Mouse (Mus musculus) limb, embryonic 12.5 days (tissue): Measurements from ENCODE around the gene Hemgn. TPM values are rescaled to one million over a fixed set of nuclear protein-coding genes. Genes with fewer than 3 reads are reported as not detected.

ENCODE experiments used
- ATAC-seq: fragments of 200-750 bp; cut with Nextera tagmentation; 2 replicates; pipeline ENCODE4 v1.8.0; 2017; ENCODE audit warnings: low read depth, moderate TSS enrichment; ENCODE audit not compliant: insufficient number of reproducible peaks, insufficient read depth, low FRiP score, low TSS enrichment
- H3K27ac ChIP-seq: fragments of 300-500 bp; sonication (generic); 2 replicates; pipeline ENCODE4 v1.5.1; 2016; ENCODE audit warnings: mild to moderate bottlenecking, moderate library complexity
- H3K27me3 ChIP-seq: fragments of 300-500 bp; sonication (generic); 2 replicates; pipeline ENCODE4 v1.6.1; 2016; ENCODE audit warnings: mild to moderate bottlenecking, moderate library complexity
- H3K36me3 ChIP-seq: fragments of 300-500 bp; sonication (generic); 2 replicates; pipeline ENCODE4 v1.6.1; 2016; ENCODE audit warnings: mild to moderate bottlenecking, moderate library complexity
- H3K4me1 ChIP-seq: fragments of 300-500 bp; sonication (generic); replicated peaks from 2 replicates; pipeline ENCODE4 v1.6.1; 2016
- H3K4me2 ChIP-seq: fragments of 300-500 bp; sonication (generic); 2 replicates; pipeline ENCODE4 v1.6.1; 2016; ENCODE audit warnings: mild to moderate bottlenecking, moderate library complexity
- H3K4me3 ChIP-seq: fragments of 300-500 bp; sonication (generic); replicated peaks from 2 replicates; pipeline ENCODE4 v1.5.1; 2016; ENCODE audit warnings: mild to moderate bottlenecking
- H3K9ac ChIP-seq: fragments of 300-500 bp; sonication (generic); replicated peaks from 2 replicates; pipeline ENCODE4 v1.6.1; 2016; ENCODE audit warnings: mild to moderate bottlenecking, moderate library complexity
- H3K9me3 ChIP-seq: fragments of 300-500 bp; sonication (generic); 2 replicates; pipeline ENCODE4 v1.6.1; 2016; ENCODE audit warnings: mild to moderate bottlenecking, moderate library complexity
- WGBS: fragments of 180-500 bp; shearing (Covaris S2); methylation state at CpG from one replicate; pipeline ENCODE4 v1.1.7; 2016; 5-methylcytosine and 5-hydroxymethylcytosine counted together
- polyA plus RNA-seq: library from polyadenylated mRNA; unstranded; fragments of >200 nt; fragmentation: Nextera tagmentation; extraction: Ambion mirVana; gene quantifications from 2 replicates; pipeline ENCODE4 v1.2.1, GENCODE M21; 2016

Hemgn gene
- polyA plus RNA-seq, 1 experiment from 2014 or later: 2.6 TPM

DNA sequence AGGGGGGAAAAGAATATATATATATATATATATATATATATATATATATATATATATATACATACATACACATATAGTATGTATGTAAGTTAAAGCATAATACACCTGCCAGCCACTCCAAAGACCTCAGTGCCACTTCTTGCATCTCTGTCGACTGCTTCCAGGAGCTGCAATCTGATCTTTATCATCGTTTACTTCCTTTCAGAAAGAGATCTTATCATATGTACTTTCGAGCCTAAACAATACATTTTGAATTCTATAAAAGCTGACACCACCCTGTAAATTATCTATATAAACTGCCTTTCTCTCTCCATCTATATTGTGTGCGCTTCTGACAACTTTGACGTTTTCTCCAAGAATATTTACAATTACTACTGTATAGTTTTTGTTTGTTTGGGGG is 24.8 kb downstream of the Hemgn start:
- H3K27ac ChIP-seq: no peak overlapping the region
- H3K4me1 ChIP-seq: no peaks in the 10 kb centered on the region
- peak overlapping the region; percentile 62 for H3K4me3 ChIP-seq
- 0 out of 2 replicates have a peak, but pooled peaks have one; percentile 0 for ATAC-seq
- H3K9ac ChIP-seq: peak overlapping the region; percentile 84
- WGBS: 26% methylated on average over 5 of the region's 5 CpGs
- H3K4me2 ChIP-seq: peak overlapping the region; percentile 65
- no peaks in the 10 kb centered on the region; the same call in 1 of the 2 replicates for H3K27me3 ChIP-seq
- H3K9me3 ChIP-seq: no peaks in the 10 kb centered on the region
- H3K36me3 ChIP-seq: peaks cover 22% of the 10 kb centered on the region

GRCm38 (mm10) chr4:46374869-46375368 is 38.4 kb downstream of the Hemgn start:
- H3K27me3 ChIP-seq: peaks cover 5% of the 10 kb centered on the region; the same call in 1 of the 2 replicates
- 20% methylated on average over 22 of the region's 22 CpGs for WGBS
- H3K27ac ChIP-seq: no peak overlapping the region
- H3K36me3 ChIP-seq: peaks cover 42% of the 10 kb centered on the region
- no peaks in the 10 kb centered on the region for H3K9me3 ChIP-seq
- ATAC-seq: peak; percentile 52; the same call in 1 of the 2 replicates
- H3K4me3 ChIP-seq: peak overlapping the region; percentile 37
- peaks cover 14% of the 10 kb centered on the region for H3K4me1 ChIP-seq
- peak overlapping the region; percentile 59 for H3K4me2 ChIP-seq
- 0 out of 2 replicates have a peak overlapping the region, but pooled peaks have one; percentile 37 for H3K9ac ChIP-seq

DNA sequence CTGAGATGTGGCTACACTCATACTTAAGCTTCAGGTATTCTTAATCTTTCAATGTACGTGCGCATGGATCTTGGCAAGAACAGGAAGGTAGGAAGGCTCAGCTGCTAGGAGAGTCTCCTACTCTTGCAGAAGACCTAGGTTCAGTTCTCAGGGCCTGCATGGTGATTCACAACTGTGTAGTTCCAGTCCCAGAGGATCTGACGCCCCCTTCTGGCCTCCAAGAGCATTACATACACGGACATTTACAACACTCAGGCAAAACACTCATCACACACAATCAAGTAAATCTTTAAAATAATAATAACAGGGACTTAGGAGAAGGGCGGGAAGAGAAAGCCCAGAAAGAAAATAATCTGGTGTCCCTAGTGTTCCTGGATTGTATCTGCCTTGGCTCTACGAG is 38.9 kb downstream of the Hemgn start:
- 57% methylated on average over 6 of the region's 6 CpGs for WGBS
- Histone ChIP-seq H3K4me1 (peaks cover 14% of the 10 kb centered on the region), H3K4me2 (peak overlapping the region; percentile 59), H3K27ac (no peak overlapping the region), H3K36me3 (peaks cover 38% of the 10 kb centered on the region), H3K4me3 (peak overlapping the region; percentile 37; the same call in 1 of the 2 replicates), H3K9ac (0 out of 2 replicates have a peak overlapping the region, but pooled peaks have one; percentile 37), H3K27me3 (peaks cover 5% of the 10 kb centered on the region; the same call in 1 of the 2 replicates), H3K9me3 (no peaks in the 10 kb centered on the region)
- ATAC-seq: no peak

- Histone ChIP-seq H3K36me3 (peaks cover 4% of the 10 kb centered on the region; the same call in 1 of the 2 replicates), H3K9ac (peak overlapping the region; percentile 40), H3K27me3 (peaks cover 29% of the 10 kb centered on the region), H3K4me1 (peaks cover 14% of the 10 kb centered on the region), H3K9me3 (peaks cover 3% of the 10 kb centered on the region; the same call in 1 of the 2 replicates), H3K4me3 (peak overlapping the region; percentile 24), H3K27ac (no peak overlapping the region), H3K4me2 (peak overlapping the region; percentile 51)
- peak; percentile 80 for ATAC-seq
- WGBS: 3% methylated on average over 19 of the region's 19 CpGs
Observed at GRCm38 (mm10) chr4:46371030-46371429, 42.3 kb downstream of the Hemgn start.

- ATAC-seq: no peak
- Histone ChIP-seq H3K36me3 (no peaks in the 10 kb centered on the region), H3K4me3 (no peak overlapping the region), H3K4me2 (peak overlapping the region; percentile 51), H3K27me3 (peaks cover 35% of the 10 kb centered on the region), H3K27ac (no peak overlapping the region), H3K4me1 (peaks cover 14% of the 10 kb centered on the region), H3K9me3 (peaks cover 3% of the 10 kb centered on the region; the same call in 1 of the 2 replicates), H3K9ac (no peak overlapping the region)
- 39% methylated on average over 6 of the region's 6 CpGs for WGBS
Observed at GRCm38 (mm10) chr4:46370406-46370805, 42.9 kb downstream of the Hemgn start.

DNA sequence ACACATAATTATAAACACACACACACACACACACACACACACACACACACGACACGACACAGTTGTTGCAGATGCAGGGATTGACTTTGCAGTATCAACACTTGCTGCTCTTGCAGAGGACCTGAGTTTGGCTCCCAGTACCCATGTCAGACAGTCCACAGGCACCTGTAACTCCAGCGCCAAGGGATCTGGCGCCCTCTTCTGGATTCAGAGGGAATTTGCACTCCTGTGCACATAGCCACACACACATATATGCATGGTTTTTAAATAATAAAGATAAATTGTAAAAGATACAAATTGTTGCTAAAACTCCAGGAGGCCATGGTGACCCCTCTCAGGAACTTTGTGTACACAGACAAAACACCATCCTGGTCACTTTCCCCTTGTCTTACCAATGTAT is 44.2 kb downstream of the Hemgn start:
- Histone ChIP-seq H3K9me3 (peaks cover 3% of the 10 kb centered on the region; the same call in 1 of the 2 replicates), H3K9ac (no peak overlapping the region), H3K27me3 (peaks cover 36% of the 10 kb centered on the region), H3K4me3 (no peak overlapping the region), H3K36me3 (no peaks in the 10 kb centered on the region), H3K27ac (no peak overlapping the region), H3K4me2 (no peak overlapping the region), H3K4me1 (peaks cover 8% of the 10 kb centered on the region)
- WGBS: 62% methylated on average over 4 of the region's 4 CpGs
- no peak for ATAC-seq

- Histone ChIP-seq H3K36me3 (no peaks in the 10 kb centered on the region), H3K27ac (no peak overlapping the region), H3K27me3 (peaks cover 36% of the 10 kb centered on the region), H3K4me1 (peaks cover 8% of the 10 kb centered on the region), H3K4me2 (no peak overlapping the region), H3K9ac (no peak overlapping the region), H3K9me3 (peaks cover 3% of the 10 kb centered on the region; the same call in 1 of the 2 replicates), H3K4me3 (no peak overlapping the region)
- no peak for ATAC-seq
- WGBS: 8% methylated on average over 12 of the region's 12 CpGs
Observed at GRCm38 (mm10) chr4:46367487-46367959, 45.8 kb downstream of the Hemgn start.

DNA sequence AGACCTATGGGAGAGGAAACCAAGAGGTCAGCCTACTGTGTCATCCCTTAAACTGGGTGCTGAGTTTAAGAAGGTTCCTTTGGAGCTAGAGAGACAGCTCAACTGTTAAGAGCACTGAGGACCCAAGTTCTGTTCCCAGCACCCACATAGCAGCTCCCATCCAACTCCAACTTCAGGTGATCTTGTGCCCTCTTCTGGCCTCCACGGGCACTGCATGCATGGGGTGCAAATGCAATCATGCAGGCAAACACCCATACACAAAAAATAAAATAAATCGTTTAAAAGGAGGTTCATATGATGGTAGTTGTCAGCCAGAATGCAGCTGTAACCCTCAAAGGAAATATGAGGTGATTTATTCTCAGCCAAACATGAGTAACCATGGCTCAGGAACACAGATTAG is 48.9 kb downstream of the Hemgn start:
- H3K4me1 ChIP-seq: no peaks in the 10 kb centered on the region
- H3K9me3 ChIP-seq: peaks cover 3% of the 10 kb centered on the region; the same call in 1 of the 2 replicates
- no peak overlapping the region for H3K4me3 ChIP-seq
- H3K36me3 ChIP-seq: no peaks in the 10 kb centered on the region
- no peak for ATAC-seq
- no peak overlapping the region for H3K27ac ChIP-seq
- 81% methylated on average over 2 of the region's 2 CpGs for WGBS
- no peak overlapping the region for H3K9ac ChIP-seq
- no peak overlapping the region for H3K4me2 ChIP-seq
- H3K27me3 ChIP-seq: peaks cover 31% of the 10 kb centered on the region

- ATAC-seq: no peak
- peaks cover 14% of the 10 kb centered on the region for H3K27me3 ChIP-seq
- no peaks in the 10 kb centered on the region for H3K4me1 ChIP-seq
- no peak overlapping the region for H3K4me2 ChIP-seq
- H3K9me3 ChIP-seq: no peaks in the 10 kb centered on the region
- H3K36me3 ChIP-seq: no peaks in the 10 kb centered on the region
- 70% methylated on average over 5 of the region's 5 CpGs for WGBS
- H3K27ac ChIP-seq: no peak overlapping the region
- H3K9ac ChIP-seq: no peak overlapping the region
- no peak overlapping the region for H3K4me3 ChIP-seq
Observed at GRCm38 (mm10) chr4:46361258-46361657, 52.0 kb downstream of the Hemgn start.

- ATAC-seq: no peak
- H3K9me3 ChIP-seq: no peaks in the 10 kb centered on the region
- H3K27ac ChIP-seq: no peak overlapping the region
- WGBS: 81% methylated on average over 12 of the region's 12 CpGs
- H3K9ac ChIP-seq: no peak overlapping the region
- no peaks in the 10 kb centered on the region for H3K36me3 ChIP-seq
- H3K4me2 ChIP-seq: no peak overlapping the region
- no peaks in the 10 kb centered on the region for H3K4me1 ChIP-seq
- peaks cover 21% of the 10 kb centered on the region for H3K27me3 ChIP-seq
- no peak overlapping the region for H3K4me3 ChIP-seq
Observed at GRCm38 (mm10) chr4:46359539-46360253, 53.6 kb downstream of the Hemgn start.

- H3K27me3 ChIP-seq: peaks cover 46% of the 10 kb centered on the region
- H3K27ac ChIP-seq: no peak overlapping the region
- no peak overlapping the region for H3K9ac ChIP-seq
- H3K4me3 ChIP-seq: no peak overlapping the region
- WGBS: 49% methylated on average over 12 of the region's 12 CpGs
- H3K9me3 ChIP-seq: no peaks in the 10 kb centered on the region
- 0 out of 2 replicates have a peak, but pooled peaks have one; percentile 31 for ATAC-seq
- H3K4me1 ChIP-seq: peaks cover 18% of the 10 kb centered on the region
- H3K36me3 ChIP-seq: no peaks in the 10 kb centered on the region
- no peak overlapping the region for H3K4me2 ChIP-seq
Observed at GRCm38 (mm10) chr4:46356351-46357133, 56.8 kb downstream of the Hemgn start.
